Mouse (Mus musculus) kidney, adult 8-10 months (tissue): ENCODE results near the gene Tpd52l1.
A peak's percentile ranks its signal among the peaks of the same experiment; 100 is the strongest.

Source experiments
- DNase-seq, 2 experiments: peaks; one replicate each; pipeline ENCODE4 v3.0.0; 2022

Tpd52l1 gene

DNA sequence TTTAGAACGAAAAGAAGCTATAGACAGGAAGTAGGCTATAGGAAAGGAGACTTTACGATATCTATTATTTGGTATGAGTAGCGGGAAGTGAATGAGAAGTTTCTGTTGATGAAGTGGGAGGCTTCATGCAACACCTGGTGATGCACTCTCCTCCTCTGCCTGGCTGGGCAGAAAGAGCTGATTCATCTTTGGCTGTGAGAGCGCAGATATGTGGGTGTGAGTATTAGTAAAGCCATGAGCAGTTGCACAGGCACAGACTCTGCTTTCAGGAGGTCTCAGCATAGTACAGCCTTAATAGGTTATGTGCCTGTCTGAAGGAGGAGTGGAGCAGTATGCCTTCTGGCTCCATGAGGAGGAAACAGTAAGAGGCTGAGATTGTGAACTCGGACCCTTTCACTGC, 109.3 kb downstream of the Tpd52l1 start:
- no peak for DNase-seq

DNA sequence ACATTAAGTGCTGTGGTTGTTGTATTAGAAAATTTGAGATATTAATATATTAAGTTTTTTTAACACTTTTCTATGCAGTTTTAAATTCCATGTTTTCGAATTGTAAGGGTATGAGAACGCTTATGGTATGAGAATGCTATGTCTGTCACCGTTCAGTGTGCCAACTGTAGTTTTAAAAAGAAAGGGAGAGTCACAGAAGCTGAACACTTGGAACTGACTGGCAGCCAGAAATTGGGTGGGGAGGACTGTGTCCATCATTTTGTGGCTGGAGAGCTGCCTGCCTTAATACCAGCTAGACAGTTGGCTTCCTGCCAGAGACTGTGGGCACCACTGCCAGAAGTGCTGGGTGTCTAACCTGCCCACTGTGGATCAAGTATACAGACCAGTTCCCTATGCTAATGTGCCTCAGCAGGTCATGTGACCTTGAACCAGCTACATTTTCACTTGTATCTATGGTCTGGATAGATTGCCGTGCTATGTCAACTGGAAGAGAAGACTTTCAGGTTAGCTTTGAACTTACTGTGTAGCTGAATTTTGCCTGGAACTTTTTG, 114.5 kb downstream of the Tpd52l1 start:
- DNase-seq: peak in 1 of 2 experiments; percentile 15

DNA sequence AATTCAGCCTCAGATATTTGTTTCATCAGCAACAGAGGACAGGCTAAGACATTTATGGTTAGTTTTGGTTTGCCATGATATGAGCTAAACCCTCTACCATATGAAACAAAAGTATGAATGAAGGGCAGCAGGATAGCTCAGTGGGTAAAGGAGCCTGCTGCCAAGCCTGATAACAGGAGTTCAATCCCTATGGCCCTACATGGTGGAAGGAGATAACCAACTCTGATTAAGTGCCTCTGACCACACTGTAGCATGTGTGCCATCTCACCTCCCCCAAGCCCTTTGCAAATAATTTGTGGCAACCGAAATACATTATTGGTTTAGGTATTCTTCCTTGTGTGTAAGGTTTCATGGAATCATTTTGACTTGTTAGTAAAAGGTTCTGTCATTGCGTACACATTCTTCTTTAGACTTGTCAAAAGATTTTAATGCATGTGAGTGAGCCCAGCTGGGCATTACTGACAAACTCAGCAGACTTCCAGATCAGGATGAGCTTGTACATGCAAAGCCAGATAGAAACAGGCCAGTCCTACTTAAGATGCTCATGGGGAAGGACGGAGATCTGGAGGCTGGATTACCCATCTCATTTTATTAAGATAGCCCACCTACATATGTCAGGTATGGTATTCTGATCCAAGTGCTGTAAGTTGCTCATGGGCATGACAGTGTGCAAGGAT, 115.3 kb downstream of the Tpd52l1 start:
- DNase-seq: no peak

DNA sequence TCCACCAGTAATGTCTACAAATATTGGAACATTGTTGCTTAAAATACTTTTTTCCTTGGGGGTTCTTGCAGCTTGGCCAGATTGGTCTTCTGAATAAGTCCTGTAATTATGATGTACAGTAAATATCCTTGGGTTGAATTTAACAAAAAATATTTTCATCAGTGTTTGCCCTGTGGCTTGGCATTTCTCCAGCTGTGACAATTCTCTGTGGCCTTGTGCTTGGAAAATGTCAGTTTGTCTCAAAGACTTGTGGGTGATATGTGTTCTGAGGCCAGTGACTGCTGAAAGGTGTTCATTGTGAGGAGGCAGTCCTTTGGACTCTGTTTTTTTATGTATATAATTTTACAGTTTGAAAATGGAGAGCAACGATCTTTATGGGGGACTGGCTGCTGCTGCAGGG, 116.3 kb downstream of the Tpd52l1 start:
- DNase-seq: no peak

DNA sequence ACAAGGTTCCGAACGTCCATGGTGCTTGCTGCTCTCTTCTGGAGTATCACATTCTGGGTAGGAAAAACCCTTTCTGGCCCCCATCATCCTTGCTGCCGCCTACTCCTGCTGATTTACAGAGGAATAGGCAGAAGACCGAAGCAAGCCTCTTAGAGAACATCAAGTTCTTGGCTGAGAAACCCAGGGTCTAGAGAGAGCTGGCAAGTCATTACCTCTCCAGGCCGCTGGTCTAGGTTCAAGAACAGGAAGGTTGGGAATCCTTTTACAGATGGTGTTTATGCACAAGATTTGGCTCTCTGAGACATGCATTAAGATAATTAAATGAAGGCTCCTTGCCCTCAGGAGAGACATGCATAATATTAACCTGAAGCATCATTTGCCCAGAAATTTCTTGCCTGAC, 127.3 kb downstream of the Tpd52l1 start:
- no peak for DNase-seq

DNA sequence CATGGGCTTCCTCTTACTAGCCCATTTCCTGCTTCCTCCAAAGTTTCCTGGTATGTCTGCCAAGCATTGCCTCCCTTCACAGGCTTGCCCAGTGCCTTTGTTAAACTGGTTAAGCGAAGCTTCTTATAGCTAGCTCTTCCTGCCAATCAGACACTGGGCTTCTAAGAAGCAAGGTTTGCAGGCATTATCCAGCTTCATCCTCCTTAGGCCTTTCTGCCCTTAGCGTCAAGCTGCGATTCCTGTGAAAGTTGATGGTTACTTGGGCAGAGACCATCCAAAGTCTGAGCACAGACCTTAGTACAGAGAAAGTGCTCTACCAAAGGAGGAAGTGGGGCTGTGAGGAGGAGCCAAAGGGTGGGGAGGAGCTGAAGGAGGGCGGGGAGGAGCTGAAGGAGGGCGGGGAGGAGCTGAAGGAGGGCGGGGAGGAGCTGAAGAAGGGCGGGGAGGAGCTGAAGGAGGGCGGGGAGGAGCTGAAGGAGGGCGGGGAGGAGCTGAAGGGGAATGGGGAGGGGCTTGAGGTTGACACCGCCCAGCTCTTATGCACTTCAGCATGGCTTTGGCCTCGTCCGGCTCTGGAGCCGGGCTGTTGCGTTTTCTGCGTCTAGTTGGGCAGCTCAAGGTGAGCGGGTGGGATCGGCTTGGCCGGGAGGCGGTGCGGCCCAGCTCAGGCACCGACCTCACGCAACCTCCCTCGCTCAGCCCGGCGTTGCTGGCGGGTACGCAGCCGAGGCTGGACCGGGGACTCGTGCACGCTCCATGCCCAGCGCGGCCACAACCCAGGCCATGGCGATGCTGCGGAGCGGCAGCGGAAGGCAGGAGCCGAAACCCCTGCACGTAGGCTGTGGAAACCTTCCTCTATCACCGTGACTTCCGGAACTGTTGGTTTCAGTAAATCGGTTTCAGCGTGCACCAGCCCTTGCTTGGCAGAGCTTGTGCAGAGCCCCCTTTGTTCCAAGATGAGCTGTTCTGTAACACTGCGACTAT, 132.6 kb downstream of the Tpd52l1 start, which contains the start of gene Hddc2:
Gene Hddc2, plus strand, starts transcription at position 519 of the 984 bp plus-strand sequence.
- peak; percentile 55 to 74 for DNase-seq

DNA sequence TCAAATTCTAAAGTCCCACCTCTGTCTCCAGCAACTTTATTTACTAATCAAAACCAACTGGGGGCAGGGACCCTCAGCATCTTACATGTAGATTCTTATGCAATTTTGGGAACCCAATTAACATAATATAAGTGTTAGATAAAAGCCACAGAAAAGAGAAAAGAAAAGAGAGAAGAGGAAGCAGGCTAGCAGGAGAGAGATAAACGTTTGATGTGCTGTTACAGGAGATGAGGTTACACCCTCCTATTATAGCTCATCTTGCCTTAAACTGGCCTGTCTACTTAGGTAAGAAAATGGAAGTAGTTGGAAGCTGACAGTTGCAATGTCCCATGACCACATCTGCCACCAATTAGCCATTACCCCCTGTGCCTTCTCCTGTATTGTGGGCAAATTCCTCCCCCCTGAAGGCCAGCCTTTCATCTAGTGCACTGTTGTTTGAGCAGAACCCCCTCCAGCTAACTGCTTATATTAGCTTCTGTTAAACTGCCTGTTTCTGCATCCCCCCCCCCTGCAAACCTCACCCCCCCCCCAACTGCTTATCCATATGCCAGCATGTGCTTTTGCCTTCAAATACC, 138.6 kb downstream of the Tpd52l1 start:
- no peak for DNase-seq

DNA sequence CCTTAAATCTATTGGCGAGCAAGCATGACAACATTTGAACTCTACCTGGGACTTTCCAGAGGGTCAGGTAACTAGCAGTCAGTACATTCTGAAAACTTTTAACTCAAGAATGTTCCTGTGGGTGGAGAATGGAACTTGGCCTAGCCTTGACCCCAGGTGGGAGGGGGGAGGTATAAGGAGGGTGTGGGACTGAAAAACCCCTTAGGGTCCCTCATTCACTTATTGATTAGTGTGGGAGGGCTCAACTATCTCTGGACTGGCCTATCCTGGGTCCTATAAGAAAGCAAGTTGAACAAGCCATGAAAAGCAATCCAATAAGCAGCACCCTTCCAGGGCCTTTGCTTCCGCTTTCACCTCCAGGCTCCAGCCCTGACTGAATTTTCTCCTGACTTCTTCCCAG, 142.3 kb downstream of the Tpd52l1 start:
- no peak for DNase-seq

DNA sequence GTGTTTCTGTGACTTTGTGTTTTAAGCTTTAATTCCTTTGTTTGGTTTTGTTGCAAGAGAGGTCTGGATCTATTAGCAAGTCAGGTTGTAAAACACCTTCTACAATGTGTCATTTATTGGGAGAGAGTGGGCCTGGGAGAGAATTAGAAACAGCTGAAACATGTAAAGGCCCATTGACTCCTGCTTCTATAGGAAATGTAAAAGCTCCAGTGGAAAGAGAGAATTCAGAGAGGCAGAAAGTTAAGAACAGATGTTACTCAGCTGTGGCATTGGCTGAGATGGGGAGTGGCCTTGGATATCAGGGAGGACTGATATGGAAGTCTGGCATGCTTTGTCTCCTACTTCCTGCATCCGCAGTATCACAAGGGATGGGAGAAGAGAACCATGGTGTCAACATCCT, 145.5 kb downstream of the Tpd52l1 start:
- DNase-seq: no peak

DNA sequence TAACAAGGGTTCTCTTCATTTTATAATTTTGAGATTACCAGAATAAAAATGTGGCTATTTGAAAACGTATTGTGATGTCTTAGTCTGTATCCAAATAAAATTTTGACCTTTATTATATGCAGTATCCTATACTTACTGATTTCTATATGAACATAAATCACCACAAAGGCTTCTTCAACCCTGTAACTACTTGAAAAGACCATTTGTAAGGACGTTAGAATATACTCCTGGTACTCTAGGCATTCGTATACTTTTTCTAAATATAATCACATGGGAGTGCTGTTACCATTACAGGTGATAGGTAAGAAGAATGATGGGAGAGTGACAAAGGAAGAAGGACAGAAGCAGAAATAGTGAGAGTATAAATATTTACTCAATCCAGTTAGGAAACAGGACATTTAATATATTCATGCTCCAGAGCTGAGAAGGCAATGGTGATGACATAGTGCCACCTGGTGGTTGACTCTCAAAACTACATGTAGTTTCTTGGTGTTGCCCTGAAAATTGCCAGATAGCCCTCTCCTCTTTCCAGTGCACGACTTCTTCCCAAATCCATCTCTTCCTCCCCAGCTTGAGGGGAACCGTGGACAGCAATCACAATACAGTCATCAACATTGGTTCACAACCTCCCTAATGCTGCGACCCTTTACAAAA, 146.7 kb downstream of the Tpd52l1 start:
- peak; percentile 11 to 60 for DNase-seq

DNA sequence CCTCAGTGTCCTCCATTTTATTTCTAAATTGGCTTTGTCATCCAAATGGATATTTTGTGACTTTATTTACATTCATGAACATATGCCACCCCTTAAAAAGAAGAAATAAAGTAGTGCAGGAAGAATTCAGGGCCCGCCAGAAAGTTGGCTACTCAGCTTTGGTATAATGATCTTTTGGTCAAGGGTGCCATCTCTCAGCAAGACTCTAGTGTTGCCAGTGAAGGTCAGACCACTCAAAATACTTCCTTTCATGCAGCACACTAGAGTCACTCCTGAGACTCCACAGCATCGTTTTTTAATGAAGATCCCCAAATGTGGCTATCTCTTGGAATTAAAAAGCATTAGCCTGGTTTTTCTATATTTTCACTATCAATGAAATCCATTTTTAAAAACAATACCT, 147.5 kb downstream of the Tpd52l1 start:
- no peak for DNase-seq

DNA sequence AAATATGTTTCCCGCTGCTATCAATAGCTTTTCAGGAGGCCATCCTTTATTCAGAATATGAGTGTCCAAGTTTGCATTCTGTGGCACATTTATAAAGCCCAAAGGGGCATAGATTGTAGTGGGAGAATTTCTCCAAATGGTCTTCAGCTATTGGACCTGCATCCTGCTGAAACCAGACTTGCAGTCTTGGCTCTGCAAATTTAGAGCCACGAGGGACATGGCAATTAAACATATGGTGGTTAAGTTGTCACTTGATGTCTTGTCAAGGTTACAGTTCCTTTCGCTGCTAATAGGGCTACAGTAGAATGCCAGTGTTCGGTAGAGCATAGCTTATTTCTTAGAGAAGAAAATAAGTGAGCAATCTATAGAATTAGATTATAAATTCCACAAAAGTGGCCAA, 148.7 kb downstream of the Tpd52l1 start:
- no peak for DNase-seq

DNA sequence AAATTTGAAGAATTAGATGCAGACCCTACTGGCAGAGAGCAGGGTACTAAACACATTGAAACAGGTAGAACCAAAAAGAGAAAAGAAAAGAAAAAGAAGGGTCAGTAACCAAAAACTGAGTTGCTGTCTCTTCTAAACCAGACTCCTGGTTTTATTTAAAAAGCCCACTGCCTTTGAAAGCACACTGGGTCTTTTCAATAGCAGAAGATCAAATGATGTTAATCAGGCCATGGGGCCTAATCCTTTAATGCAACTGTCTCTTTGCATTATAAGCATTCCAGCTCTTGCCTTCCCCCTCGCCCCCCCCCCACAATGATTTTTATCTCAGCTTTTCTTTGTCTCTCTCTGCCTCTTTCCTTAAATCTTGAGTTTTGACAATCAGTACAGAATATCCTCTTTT, 149.3 kb downstream of the Tpd52l1 start:
- no peak for DNase-seq

DNA sequence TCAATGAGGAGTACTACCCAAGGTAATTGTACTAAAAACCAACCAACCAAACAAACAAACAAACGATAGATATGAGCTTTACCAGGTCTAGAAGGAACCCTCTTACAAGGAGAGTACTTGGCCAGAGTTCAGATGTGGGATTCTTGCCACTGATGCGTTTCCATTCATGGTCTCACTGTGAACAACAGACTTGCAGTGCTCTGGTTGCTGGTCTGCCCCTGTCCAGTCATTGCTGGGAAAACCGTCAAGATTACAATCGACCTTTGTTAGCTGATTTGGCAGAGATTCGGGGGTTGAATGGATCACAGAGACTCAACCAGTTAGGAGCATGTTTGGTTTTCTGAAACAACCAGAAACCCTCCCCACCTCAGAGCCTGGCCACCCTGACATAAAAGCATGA, 150.1 kb downstream of the Tpd52l1 start:
- DNase-seq: no peak

DNA sequence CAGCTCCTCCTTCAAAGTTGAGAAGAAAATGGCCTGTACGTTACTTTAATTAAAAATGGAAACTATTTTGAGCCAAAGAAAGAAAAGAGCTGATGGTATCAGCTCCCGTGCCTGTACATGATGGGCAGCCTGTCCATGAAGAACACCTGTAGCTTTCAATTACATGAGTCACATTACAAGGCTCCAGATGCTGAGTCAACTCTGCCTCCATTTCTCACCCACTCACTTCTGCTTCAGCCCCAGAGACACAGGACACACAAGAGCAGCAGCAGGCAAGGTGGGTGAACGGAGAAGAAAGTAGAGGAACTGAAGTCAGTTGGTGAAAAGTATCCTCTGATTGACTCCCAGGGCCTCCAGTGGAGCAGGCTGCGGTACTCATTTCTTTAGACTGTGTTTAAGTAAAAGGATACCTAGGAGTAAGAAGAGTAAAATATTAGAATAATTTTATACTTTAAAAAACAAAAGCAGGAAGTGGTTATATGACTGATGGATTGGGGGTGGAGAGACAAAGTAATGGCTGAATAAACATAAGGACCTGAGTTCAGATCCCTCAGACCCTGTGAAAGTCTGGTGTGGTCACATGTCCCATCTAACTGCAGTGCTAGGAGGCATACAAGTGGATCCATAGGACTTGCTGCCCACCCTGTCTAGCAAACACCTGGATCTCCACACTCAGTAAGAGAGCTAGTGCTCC, 156.9 kb downstream of the Tpd52l1 start:
- no peak for DNase-seq

DNA sequence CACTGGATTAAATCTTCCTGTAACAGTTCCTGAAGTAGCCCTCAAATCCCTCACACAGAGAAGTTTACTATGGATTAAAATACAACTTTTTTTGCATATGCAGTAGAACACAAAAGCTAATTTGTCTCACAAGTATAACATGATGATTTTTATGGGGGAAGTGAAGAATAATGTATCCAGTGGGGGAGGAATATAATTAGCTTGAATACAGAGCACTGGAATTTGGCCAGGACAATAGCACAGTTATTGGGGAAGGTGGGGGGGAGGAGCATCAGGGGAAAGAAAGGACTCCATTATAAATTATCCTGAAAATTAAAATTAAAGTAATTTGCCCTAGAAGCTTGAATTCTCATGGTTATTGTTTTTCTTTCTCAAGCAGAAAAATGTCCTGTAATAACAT, 158.0 kb downstream of the Tpd52l1 start:
- no peak for DNase-seq
